Mouse (Mus musculus): ENCODE data around the gene Necap1. TPM values are rescaled to one million over a fixed set of nuclear protein-coding genes. Genes with fewer than 3 reads are reported as not detected.

The Necap1 gene
- total and polyA plus RNA-seq, 3 experiments, result 11.9 to 19.1 TPM; not detected in 1

- TF ChIP-seq POLR2AphosphoS2 (IDR thresholded peaks at IDR 0.05; ENCODE audit: low read length), result no peak
- no peak for TF ChIP-seq TAL1 (IDR thresholded peaks at IDR 0.05; ENCODE audit: low read length)
- TF ChIP-seq TBP (IDR thresholded peaks at IDR 0.05; ENCODE audit: low read depth, low read length), result no peak
- no peak for TF ChIP-seq CHD1 (IDR thresholded peaks at IDR 0.05; ENCODE audit: low read depth, low read length)
- TF ChIP-seq NELFE (IDR thresholded peaks at IDR 0.05; ENCODE audit: low read depth, low read length), result no peak
- no peak for TF ChIP-seq GABPA (IDR thresholded peaks at IDR 0.05; ENCODE audit: low read depth, low read length)
- no peak for TF ChIP-seq HCFC1 (IDR thresholded peaks at IDR 0.05; ENCODE audit: low read depth, low read length)
- no peak for TF ChIP-seq BHLHE40 (IDR thresholded peaks at IDR 0.05; ENCODE audit: borderline replicate concordance, low read depth, low read length)
- TF ChIP-seq RAD21 (IDR thresholded peaks at IDR 0.05; ENCODE audit: low read depth, low read length), result no peak
- TF ChIP-seq USF1 (IDR thresholded peaks at IDR 0.05; ENCODE audit: low read depth, low read length), result no peak
- TF ChIP-seq EP300 (IDR thresholded peaks at IDR 0.05; ENCODE audit: low read depth in 1 of 2, low read length in 2 of 2), result no peak
- no peak for TF ChIP-seq MAX (IDR thresholded peaks at IDR 0.05; ENCODE audit: low read length)
- no peak for TF ChIP-seq MEF2A (IDR thresholded peaks at IDR 0.05; ENCODE audit: extremely low read depth, insufficient replicate concordance, low read depth, low read length, poor library complexity, severe bottlenecking)
- TF ChIP-seq E2F4 (IDR thresholded peaks at IDR 0.05; ENCODE audit: borderline replicate concordance, low read depth, low read length), result no peak
- no peak for TF ChIP-seq MYC (IDR thresholded peaks at IDR 0.05; ENCODE audit: low read depth, low read length)
- TF ChIP-seq MAZ (IDR thresholded peaks at IDR 0.05; ENCODE audit: low read depth, low read length), result no peak
- no peak overlapping the region for H3K9ac ChIP-seq (ENCODE audit: control insufficient read depth, low read depth, low read length, poor library complexity, severe bottlenecking)
- H3K9me3 ChIP-seq (replicated peaks; ENCODE audit: insufficient read depth, low read length), result no peaks in the 10 kb centered on the region
- H3K4me3 ChIP-seq (ENCODE audit: control insufficient read depth in 1 of 2, insufficient read depth in 1 of 2, low read depth in 2 of 2, low read length in 2 of 2), result no peak overlapping the region
- H3K27ac ChIP-seq (ENCODE audit: control insufficient read depth, low read depth, low read length), result no peak overlapping the region
- no peaks in the 10 kb centered on the region for H3K4me1 ChIP-seq (ENCODE audit: control insufficient read depth in 1 of 2, insufficient read depth in 2 of 2, low read length in 2 of 2)
- no peaks in the 10 kb centered on the region for H3K27me3 ChIP-seq (ENCODE audit: control insufficient read depth in 1 of 2, insufficient read depth in 2 of 2, low read length in 2 of 2)
- no peaks in the 10 kb centered on the region for H3K79me2 ChIP-seq (ENCODE audit: control insufficient read depth, insufficient read depth, low read length, poor library complexity)
- no peak for DNase-seq (ENCODE audit: low read depth, low spot score)
- H3K36me3 ChIP-seq (ENCODE audit: control insufficient read depth in 1 of 2, insufficient read depth in 2 of 2, low read length in 2 of 2), result peaks cover 0 to 26% of the 10 kb centered on the region in 2 experiments; a peak in 2 of 4 replicates
Observed at GRCm38 (mm10) chr6:122883603-122884002, 9.3 kb downstream of the Necap1 start.

GRCm38 (mm10) chr6:122889599-122889998 lies 15.3 kb downstream of the Necap1 start:
- H3K27me3 ChIP-seq (ENCODE audit: control insufficient read depth in 1 of 2, insufficient read depth in 2 of 2, low read length in 2 of 2), result no peaks in the 10 kb centered on the region
- TF ChIP-seq NELFE (IDR thresholded peaks at IDR 0.05; ENCODE audit: low read depth, low read length) (no peak), ZMIZ1 (IDR thresholded peaks at IDR 0.05; ENCODE audit: low read depth, low read length) (no peak), E2F4 (IDR thresholded peaks at IDR 0.05; ENCODE audit: borderline replicate concordance, low read depth, low read length) (no peak), JUND (IDR thresholded peaks at IDR 0.05; ENCODE audit: low read depth, low read length) (no peak), ZC3H11A (IDR thresholded peaks at IDR 0.05; ENCODE audit: low read depth, low read length) (no peak)
- no peak for DNase-seq (ENCODE audit: low read depth, low spot score)
- H3K9me3 ChIP-seq (replicated peaks; ENCODE audit: insufficient read depth, low read length), result no peaks in the 10 kb centered on the region
- no peaks in the 10 kb centered on the region for H3K4me1 ChIP-seq (ENCODE audit: control insufficient read depth in 1 of 2, insufficient read depth in 2 of 2, low read length in 2 of 2)
- no peak overlapping the region for H3K27ac ChIP-seq (ENCODE audit: control insufficient read depth, low read depth, low read length)
- no peak overlapping the region for H3K4me3 ChIP-seq (ENCODE audit: control insufficient read depth in 1 of 2, insufficient read depth in 1 of 2, low read depth in 2 of 2, low read length in 2 of 2)
- no peak overlapping the region for H3K9ac ChIP-seq (ENCODE audit: control insufficient read depth, low read depth, low read length, poor library complexity, severe bottlenecking)
- no peaks in the 10 kb centered on the region for H3K79me2 ChIP-seq (ENCODE audit: control insufficient read depth, insufficient read depth, low read length, poor library complexity)
- H3K36me3 ChIP-seq (ENCODE audit: control insufficient read depth in 1 of 2, insufficient read depth in 2 of 2, low read length in 2 of 2), result peaks cover 0 to 12% of the 10 kb centered on the region in 2 experiments; a peak in 2 of 4 replicates
